Comparison of ENCODE assay signal across 8 mouse cellular contexts in the genomic region with DNA sequence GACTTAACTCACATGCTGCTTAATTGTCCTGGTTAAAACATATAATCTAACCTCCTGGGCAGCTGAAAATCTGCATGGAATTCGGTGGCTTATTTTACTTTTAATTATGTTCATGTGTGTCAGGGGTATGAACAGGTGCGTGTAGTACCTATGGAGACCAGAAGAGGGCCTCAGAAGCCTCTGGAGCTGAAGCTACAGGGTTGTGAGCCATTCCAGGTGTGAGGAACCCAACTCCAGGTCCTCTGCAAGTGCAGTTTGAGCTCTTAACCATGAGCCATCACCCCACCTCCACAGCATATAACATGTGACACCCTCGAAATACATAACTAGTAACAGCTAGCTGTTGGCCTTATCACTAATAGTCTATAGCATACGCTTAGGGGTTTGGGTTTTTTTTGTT. TPM values are rescaled to one million over a fixed set of nuclear protein-coding genes. Genes with fewer than 3 reads are reported as not detected.
A peak's percentile ranks its signal among the peaks of the same experiment; 100 is the strongest.
DNase-seq lines count a peak whose midpoint lies in the region.

No protein-coding gene starts in this region.

- intact Hi-C loops in left cerebral cortex, postnatal 4 days (cut with DNase I), result loop anchor here (5.0 kb wide), 1 partner anchor 70 kb away; no protein-coding TSS in a partner anchor
- intact Hi-C loops in left cerebral cortex, postnatal 36 days (cut with DNase I), result loop anchor here (1.0 kb wide), 1 partner anchor 69 kb away; no protein-coding TSS in a partner anchor

- peaks cover 84% of the 10 kb centered on the region for H3K27me3 ChIP-seq in midbrain, embryonic 10.5 days (ENCODE audit: low read depth, poor library complexity, severe bottlenecking)

- peaks cover 15% of the 10 kb centered on the region for H3K4me1 ChIP-seq in midbrain, embryonic 10.5 days

- peaks cover 18% of the 10 kb centered on the region for H3K36me3 ChIP-seq in midbrain, embryonic 10.5 days

- WGBS in midbrain, embryonic 10.5 days, result 60% methylated on average over 4 of the region's 4 CpGs

- DNase-seq in adrenal gland, postnatal 36 days, result peak; percentile 33 to 52
- DNase-seq in adrenal gland, adult 2 months, result no peak
- DNase-seq in left cerebral cortex, postnatal 4 days, result peak; percentile 25
- DNase-seq in left cerebral cortex, postnatal 36 days (ENCODE audit: low spot score in 2 of 2), result no peak
- peak; percentile 33 for DNase-seq in adipocyte (ENCODE audit: low spot score)
- peak; percentile 44 to 64 for DNase-seq in kidney, postnatal 4 days
- peak; percentile 49 for DNase-seq in thymus, postnatal 14 days
- no peak for DNase-seq in midbrain, embryonic 10.5 days (ENCODE audit: low spot score)

- H3K27ac ChIP-seq in midbrain, embryonic 10.5 days (replicated peaks), result no peak overlapping the region

- H3K4me3 ChIP-seq in midbrain, embryonic 10.5 days, result no peak overlapping the region

- H3K9me3 ChIP-seq in midbrain, embryonic 10.5 days (replicated peaks), result no peaks in the 10 kb centered on the region

RNA-seq across cellular contexts. Expression of a gene that starts 47.6 kb away (rescaled TPM):
- total RNA-seq in adrenal gland, postnatal 36 days (2021), result 100 to 1,000 TPM in 1 of 2 experiments, 10 to 100 TPM in 1; 92.0 to 125 TPM
- total RNA-seq in adrenal gland, adult 2 months (2021), result 100 to 1,000 TPM; 116 to 129 TPM
- polyA plus RNA-seq in adrenal gland, adult 2 months (2012; rRNA removed), result 111 and 133 TPM in 2 replicates
- 10 to 100 TPM; 65.7 to 72.1 TPM for total RNA-seq in left cerebral cortex, postnatal 4 days (2021)
- 100 to 1,000 TPM; 101 to 114 TPM for total RNA-seq in left cerebral cortex, postnatal 36 days (2021)
- 46.5 and 50.8 TPM in 2 replicates for polyA plus RNA-seq in midbrain, embryonic 10.5 days (2016; fragmentation: Nextera tagmentation; extraction: Ambion mirVana)

Comparison
In these comparisons a context has a peak if more than half of its experiments do, and no peak if none do; other contexts are left out.
1. DNase-seq: peak in adrenal gland, postnatal 36 days (2 of 2), left cerebral cortex, postnatal 4 days (single experiment), adipocyte (single experiment), kidney, postnatal 4 days (2 of 2) and thymus, postnatal 14 days (single experiment); none in adrenal gland, adult 2 months (single experiment), left cerebral cortex, postnatal 36 days (0 of 2) and midbrain, embryonic 10.5 days (single experiment).